Mouse (Mus musculus): ENCODE measurements at regions not wholly inside any gene's neighbourhood (a gene's known extent, or its start where the extent isn't known, plus 50 kb on each side); places are given as distances from the start of the nearest gene placed in this dataset.

- Histone ChIP-seq H3K4me3 (ENCODE audit: insufficient read depth, low read length) (no peak overlapping the region), H3K4me1 (ENCODE audit: control insufficient read depth, insufficient read depth, low read length) (no peaks in the 10 kb centered on the region), H3K27ac (ENCODE audit: insufficient read depth, low read depth, low read length) (no peak overlapping the region)
- no peak for TF ChIP-seq CTCF (IDR thresholded peaks at IDR 0.05; ENCODE audit: low read depth, low read length)
- TF ChIP-seq POLR2A (IDR thresholded peaks at IDR 0.05; ENCODE audit: borderline replicate concordance, low read depth, low read length): no peak
Observed at GRCm38 (mm10) chr1:51614700-51615099, 136.5 kb upstream of the Nabp1 start.

- no peak for TF ChIP-seq POLR2A (IDR thresholded peaks at IDR 0.05; ENCODE audit: borderline replicate concordance, low read depth, low read length)
- TF ChIP-seq CTCF (IDR thresholded peaks at IDR 0.05; ENCODE audit: low read depth, low read length): no peak
- Histone ChIP-seq H3K27ac (ENCODE audit: insufficient read depth, low read depth, low read length) (no peak overlapping the region), H3K4me3 (ENCODE audit: insufficient read depth, low read length) (no peak overlapping the region), H3K4me1 (ENCODE audit: control insufficient read depth, insufficient read depth, low read length) (no peaks in the 10 kb centered on the region)
Observed at GRCm38 (mm10) chr1:51609295-51609694, 131.1 kb upstream of the Nabp1 start.

- H3K4me3 ChIP-seq (ENCODE audit: insufficient read depth, low read length): no peak overlapping the region
- H3K27ac ChIP-seq (ENCODE audit: insufficient read depth, low read depth, low read length): no peak overlapping the region
- no peaks in the 10 kb centered on the region for H3K4me1 ChIP-seq (ENCODE audit: control insufficient read depth, insufficient read depth, low read length)
- TF ChIP-seq CTCF (IDR thresholded peaks at IDR 0.05; ENCODE audit: low read depth, low read length) (no peak), POLR2A (IDR thresholded peaks at IDR 0.05; ENCODE audit: borderline replicate concordance, low read depth, low read length) (no peak)
Observed at GRCm38 (mm10) chr1:51607437-51607855, 129.2 kb upstream of the Nabp1 start.

- TF ChIP-seq CTCF (IDR thresholded peaks at IDR 0.05; ENCODE audit: low read depth, low read length): no peak
- no peak for TF ChIP-seq POLR2A (IDR thresholded peaks at IDR 0.05; ENCODE audit: borderline replicate concordance, low read depth, low read length)
- H3K4me3 ChIP-seq (ENCODE audit: insufficient read depth, low read length): no peak overlapping the region
- H3K27ac ChIP-seq (ENCODE audit: insufficient read depth, low read depth, low read length): no peak overlapping the region
- H3K4me1 ChIP-seq (ENCODE audit: control insufficient read depth, insufficient read depth, low read length): no peaks in the 10 kb centered on the region
Observed at GRCm38 (mm10) chr1:51602071-51602470, 123.8 kb upstream of the Nabp1 start.

- no peak for TF ChIP-seq CTCF (IDR thresholded peaks at IDR 0.05; ENCODE audit: low read depth, low read length)
- TF ChIP-seq POLR2A (IDR thresholded peaks at IDR 0.05; ENCODE audit: borderline replicate concordance, low read depth, low read length): no peak
- H3K4me1 ChIP-seq (ENCODE audit: control insufficient read depth, insufficient read depth, low read length): no peaks in the 10 kb centered on the region
- no peak overlapping the region for H3K27ac ChIP-seq (ENCODE audit: insufficient read depth, low read depth, low read length)
- H3K4me3 ChIP-seq (ENCODE audit: insufficient read depth, low read length): no peak overlapping the region
Observed at GRCm38 (mm10) chr1:51600425-51600824, 122.2 kb upstream of the Nabp1 start.

GRCm38 (mm10) chr1:51596935-51597820, 119.0 kb upstream of the Nabp1 start:
- peaks cover 6% of the 10 kb centered on the region; the same call in 1 of the 2 replicates for H3K4me1 ChIP-seq (ENCODE audit: control insufficient read depth, insufficient read depth, low read length)
- no peak overlapping the region for H3K27ac ChIP-seq (ENCODE audit: insufficient read depth, low read depth, low read length)
- H3K4me3 ChIP-seq (ENCODE audit: insufficient read depth, low read length): no peak overlapping the region
- TF ChIP-seq CTCF (IDR thresholded peaks at IDR 0.05; ENCODE audit: low read depth, low read length) (peak; percentile 53), POLR2A (IDR thresholded peaks at IDR 0.05; ENCODE audit: borderline replicate concordance, low read depth, low read length) (no peak)

- TF ChIP-seq CTCF (IDR thresholded peaks at IDR 0.05; ENCODE audit: low read depth, low read length) (no peak), POLR2A (IDR thresholded peaks at IDR 0.05; ENCODE audit: borderline replicate concordance, low read depth, low read length) (no peak)
- Histone ChIP-seq H3K4me1 (ENCODE audit: control insufficient read depth, insufficient read depth, low read length) (peaks cover 6% of the 10 kb centered on the region; the same call in 1 of the 2 replicates), H3K27ac (ENCODE audit: insufficient read depth, low read depth, low read length) (no peak overlapping the region), H3K4me3 (ENCODE audit: insufficient read depth, low read length) (no peak overlapping the region)
Observed at GRCm38 (mm10) chr1:51594666-51595065, 116.4 kb upstream of the Nabp1 start.

GRCm38 (mm10) chr1:51593621-51594441, 115.6 kb upstream of the Nabp1 start:
- TF ChIP-seq POLR2A (IDR thresholded peaks at IDR 0.05; ENCODE audit: borderline replicate concordance, low read depth, low read length) (no peak), CTCF (IDR thresholded peaks at IDR 0.05; ENCODE audit: low read depth, low read length) (no peak)
- Histone ChIP-seq H3K4me1 (ENCODE audit: control insufficient read depth, insufficient read depth, low read length) (peaks cover 6% of the 10 kb centered on the region; the same call in 1 of the 2 replicates), H3K27ac (ENCODE audit: insufficient read depth, low read depth, low read length) (no peak overlapping the region), H3K4me3 (ENCODE audit: insufficient read depth, low read length) (no peak overlapping the region)

GRCm38 (mm10) chr1:51591886-51592285, 113.7 kb upstream of the Nabp1 start:
- H3K4me1 ChIP-seq (ENCODE audit: control insufficient read depth, insufficient read depth, low read length): peaks cover 6% of the 10 kb centered on the region; the same call in 1 of the 2 replicates
- no peak for TF ChIP-seq CTCF (IDR thresholded peaks at IDR 0.05; ENCODE audit: low read depth, low read length)
- no peak for TF ChIP-seq POLR2A (IDR thresholded peaks at IDR 0.05; ENCODE audit: borderline replicate concordance, low read depth, low read length)
- no peak overlapping the region for H3K27ac ChIP-seq (ENCODE audit: insufficient read depth, low read depth, low read length)
- H3K4me3 ChIP-seq (ENCODE audit: insufficient read depth, low read length): no peak overlapping the region

Measured in bone marrow macrophage, adult 2 months (primary cell).